Mouse (Mus musculus): ENCODE data around the gene Prkcb. TPM values are rescaled to one million over a fixed set of nuclear protein-coding genes. Genes with fewer than 3 reads are reported as not detected.
A peak's percentile ranks its signal among the peaks of the same experiment; 100 is the strongest.

Gene Prkcb
- polyA plus RNA-seq, 1 experiment from 2014 or later: 2.1 TPM

DNA sequence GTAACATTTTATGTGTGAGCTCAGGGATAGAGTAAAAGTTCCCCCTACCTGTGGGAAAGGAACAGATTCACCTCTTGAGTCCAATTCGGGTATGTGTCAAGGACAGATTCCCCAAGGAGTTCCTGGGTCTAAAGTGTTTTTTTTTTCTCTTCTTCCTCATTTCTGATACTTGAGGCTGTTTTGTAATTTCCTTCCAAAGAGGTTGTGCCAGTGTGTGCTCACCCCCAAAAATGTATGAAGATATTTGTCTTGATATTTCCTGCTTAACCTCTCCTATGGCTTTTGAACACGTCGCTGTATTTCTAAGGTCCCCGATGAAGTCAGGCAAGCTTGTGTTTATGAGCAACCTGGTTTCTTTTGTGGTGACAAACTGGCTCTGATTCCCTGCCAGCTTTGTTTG, 30.0 kb upstream of the Prkcb start:
- Histone ChIP-seq H3K27ac (no peak overlapping the region), H3K27me3 (ENCODE audit: insufficient read depth, low read length) (no peaks in the 10 kb centered on the region), H3K9me3 (replicated peaks; ENCODE audit: low read length) (no peaks in the 10 kb centered on the region), H3K4me1 (replicated peaks; ENCODE audit: insufficient read depth, low read length) (no peaks in the 10 kb centered on the region), H3K4me3 (replicated peaks; ENCODE audit: low read depth, low read length) (no peak overlapping the region), H3K9ac (ENCODE audit: low read depth, low read length) (no peak overlapping the region), H3K36me3 (ENCODE audit: insufficient read depth, low read length) (no peaks in the 10 kb centered on the region), H3K4me2 (ENCODE audit: low read length) (no peak overlapping the region)
- ATAC-seq (replicated peaks; ENCODE audit: low FRiP score, low read depth) (no peak), DNase-seq (ENCODE audit: low spot score) (no peak)
- TF ChIP-seq CTCF (IDR thresholded peaks at IDR 0.05; ENCODE audit: low read depth): no peak
- WGBS: 84% methylated on average over 4 of the region's 4 CpGs

DNA sequence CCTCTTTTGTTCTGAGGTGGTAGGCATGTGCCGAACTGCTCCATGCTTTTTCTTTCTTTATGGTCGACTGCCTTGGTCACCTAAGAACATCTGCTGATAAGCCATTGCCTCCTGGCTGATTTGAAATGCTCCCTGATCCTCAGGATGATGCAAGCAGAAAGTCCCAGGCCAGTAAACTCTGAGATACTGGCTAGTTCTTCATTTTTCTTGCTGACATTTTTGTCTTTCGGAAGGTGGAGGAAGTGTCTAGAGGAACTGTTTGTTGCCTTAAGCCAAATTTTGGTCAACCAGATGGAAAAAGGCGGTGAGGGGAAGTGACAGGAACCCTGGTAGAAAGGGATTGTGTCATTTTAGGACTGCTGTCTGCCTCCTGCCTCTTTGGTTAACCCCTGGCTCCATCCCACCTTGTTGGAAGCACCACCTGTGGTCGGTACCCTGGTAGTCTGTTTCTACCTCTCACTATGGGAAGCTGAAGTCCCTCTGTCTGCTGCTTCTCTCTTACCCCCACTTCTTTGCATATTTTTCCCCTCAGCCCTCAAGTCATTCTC, 28.4 kb upstream of the Prkcb start:
- DNase-seq (ENCODE audit: low spot score): no peak
- Histone ChIP-seq H3K9me3 (replicated peaks; ENCODE audit: low read length) (no peaks in the 10 kb centered on the region), H3K4me2 (ENCODE audit: low read length) (no peak overlapping the region), H3K9ac (ENCODE audit: low read depth, low read length) (no peak overlapping the region), H3K4me1 (replicated peaks; ENCODE audit: insufficient read depth, low read length) (no peaks in the 10 kb centered on the region), H3K27me3 (ENCODE audit: insufficient read depth, low read length) (no peaks in the 10 kb centered on the region), H3K4me3 (replicated peaks; ENCODE audit: low read depth, low read length) (no peak overlapping the region), H3K27ac (no peak overlapping the region), H3K36me3 (ENCODE audit: insufficient read depth, low read length) (no peaks in the 10 kb centered on the region)
- WGBS: 83% methylated on average over 5 of the region's 5 CpGs
- TF ChIP-seq CTCF (IDR thresholded peaks at IDR 0.05; ENCODE audit: low read depth): no peak
- ATAC-seq (replicated peaks; ENCODE audit: low FRiP score, low read depth): no peak

DNA sequence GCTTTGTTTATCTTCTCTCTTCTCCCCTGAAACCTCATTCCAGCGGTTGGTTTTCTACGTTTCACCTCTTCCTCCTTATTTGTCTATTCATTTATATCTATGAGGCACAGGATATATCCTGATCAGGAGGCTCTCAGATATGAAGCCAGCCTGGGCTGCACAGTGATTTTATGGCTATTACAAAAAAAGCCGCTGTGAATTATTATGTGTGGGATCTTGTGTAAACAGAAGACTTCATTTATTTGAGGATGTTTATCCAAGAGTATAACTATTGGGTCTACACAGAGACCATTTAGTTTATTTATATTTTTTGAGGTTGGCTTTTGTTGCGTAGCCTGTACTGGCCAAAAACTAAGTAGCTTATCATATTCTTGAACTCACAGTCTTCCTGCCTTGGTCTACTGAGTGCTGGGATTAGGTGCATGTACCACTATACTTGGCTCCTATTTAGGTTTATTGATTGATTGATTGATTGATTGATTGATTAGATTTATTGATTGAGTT, 19.5 kb upstream of the Prkcb start:
- H3K9me3 ChIP-seq (replicated peaks; ENCODE audit: low read length): no peaks in the 10 kb centered on the region
- DNase-seq (ENCODE audit: low spot score) (no peak), ATAC-seq (replicated peaks; ENCODE audit: low FRiP score, low read depth) (no peak)
- no peak overlapping the region for H3K9ac ChIP-seq (ENCODE audit: low read depth, low read length)
- no peak overlapping the region for H3K4me3 ChIP-seq (replicated peaks; ENCODE audit: low read depth, low read length)
- H3K36me3 ChIP-seq (ENCODE audit: insufficient read depth, low read length): no peaks in the 10 kb centered on the region
- H3K4me2 ChIP-seq (ENCODE audit: low read length): no peak overlapping the region
- H3K4me1 ChIP-seq (replicated peaks; ENCODE audit: insufficient read depth, low read length): no peaks in the 10 kb centered on the region
- 59% methylated on average over 4 of the region's 4 CpGs for WGBS
- H3K27ac ChIP-seq: no peak overlapping the region
- no peaks in the 10 kb centered on the region for H3K27me3 ChIP-seq (ENCODE audit: insufficient read depth, low read length)
- no peak for TF ChIP-seq CTCF (IDR thresholded peaks at IDR 0.05; ENCODE audit: low read depth)

DNA sequence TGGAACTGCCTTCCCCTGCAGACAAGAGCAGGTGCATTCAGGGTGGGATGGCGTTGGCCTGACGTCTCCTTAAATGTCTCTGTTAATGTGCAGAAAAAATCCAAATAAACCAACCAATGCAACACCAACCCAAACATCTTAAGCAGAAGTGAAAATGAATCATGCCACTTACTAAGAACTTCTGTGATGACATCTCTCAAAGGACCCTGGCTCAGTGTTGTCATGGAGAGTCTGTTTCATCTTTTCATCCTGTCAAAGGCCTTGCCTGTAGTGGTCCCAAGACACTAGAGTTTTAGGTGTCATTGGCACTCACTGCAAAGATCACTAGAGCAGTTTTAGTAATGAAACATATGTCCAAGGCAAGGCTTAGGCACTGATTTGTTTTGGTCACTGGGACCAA, 16.2 kb upstream of the Prkcb start:
- no peak for TF ChIP-seq CTCF (IDR thresholded peaks at IDR 0.05; ENCODE audit: low read depth)

DNA sequence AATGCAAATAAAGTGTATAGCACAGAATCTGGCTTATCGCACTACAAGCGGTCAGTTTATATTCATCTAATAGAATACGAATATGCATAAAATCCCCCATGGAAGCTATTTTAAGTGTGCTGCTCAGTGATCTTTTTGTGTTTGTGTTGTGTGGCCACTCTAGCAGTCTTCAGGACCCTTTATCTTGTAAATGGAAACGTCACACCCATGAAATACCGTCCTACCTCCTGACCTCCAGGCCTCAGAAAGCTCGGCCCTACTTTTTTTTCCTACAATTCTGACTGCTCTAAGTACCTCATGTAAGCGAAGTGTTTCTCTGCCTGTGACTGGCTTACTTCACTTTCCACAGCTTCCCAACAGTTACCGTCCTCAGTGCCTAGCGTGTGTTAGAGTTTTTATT, 9.0 kb upstream of the Prkcb start:
- Histone ChIP-seq H3K27ac (no peak overlapping the region), H3K4me3 (replicated peaks; ENCODE audit: low read depth, low read length) (no peak overlapping the region), H3K4me1 (replicated peaks; ENCODE audit: insufficient read depth, low read length) (no peaks in the 10 kb centered on the region), H3K36me3 (ENCODE audit: insufficient read depth, low read length) (no peaks in the 10 kb centered on the region), H3K27me3 (ENCODE audit: insufficient read depth, low read length) (no peaks in the 10 kb centered on the region), H3K4me2 (ENCODE audit: low read length) (no peak overlapping the region), H3K9ac (ENCODE audit: low read depth, low read length) (no peak overlapping the region), H3K9me3 (replicated peaks; ENCODE audit: low read length) (no peaks in the 10 kb centered on the region)
- no peak for TF ChIP-seq CTCF (IDR thresholded peaks at IDR 0.05; ENCODE audit: low read depth)
- WGBS: 80% methylated on average over 9 of the region's 9 CpGs
- DNase-seq (ENCODE audit: low spot score): no peak
- ATAC-seq (replicated peaks; ENCODE audit: low FRiP score, low read depth): no peak

More for the DNA sequence above, 16.2 kb upstream of the Prkcb start:
- Histone ChIP-seq H3K9me3 (replicated peaks; ENCODE audit: low read length) (no peaks in the 10 kb centered on the region), H3K4me3 (replicated peaks; ENCODE audit: low read depth, low read length) (no peak overlapping the region), H3K4me2 (ENCODE audit: low read length) (no peak overlapping the region), H3K9ac (ENCODE audit: low read depth, low read length) (no peak overlapping the region), H3K27ac (no peak overlapping the region), H3K4me1 (replicated peaks; ENCODE audit: insufficient read depth, low read length) (no peaks in the 10 kb centered on the region), H3K27me3 (ENCODE audit: insufficient read depth, low read length) (no peaks in the 10 kb centered on the region), H3K36me3 (ENCODE audit: insufficient read depth, low read length) (no peaks in the 10 kb centered on the region)
- DNase-seq (ENCODE audit: low spot score) (no peak), ATAC-seq (replicated peaks; ENCODE audit: low FRiP score, low read depth) (no peak)
- WGBS: 89% methylated on average over 2 of the region's 2 CpGs

DNA sequence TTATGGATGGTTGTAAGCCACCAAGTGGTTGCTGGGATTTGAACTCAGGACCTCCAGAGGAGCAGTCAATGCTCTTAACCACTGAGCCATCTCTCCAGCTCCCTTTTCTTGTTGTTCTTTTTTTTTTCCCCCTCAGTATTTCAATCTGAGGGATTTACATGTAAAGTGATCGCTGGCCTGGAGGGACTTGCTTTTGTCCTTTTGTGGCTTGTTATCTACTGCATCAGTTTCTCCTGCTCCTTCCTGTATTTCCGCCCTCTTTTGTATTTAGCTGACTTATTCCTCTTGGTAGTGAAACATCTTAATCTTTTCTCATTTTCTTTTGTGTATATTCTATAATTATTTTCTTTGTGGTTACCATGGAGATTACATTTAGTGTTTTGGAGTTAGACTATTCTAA, 8.2 kb upstream of the Prkcb start:
- ATAC-seq (replicated peaks; ENCODE audit: low FRiP score, low read depth): no peak
- WGBS: 70% methylated on average over 2 of the region's 2 CpGs

DNA sequence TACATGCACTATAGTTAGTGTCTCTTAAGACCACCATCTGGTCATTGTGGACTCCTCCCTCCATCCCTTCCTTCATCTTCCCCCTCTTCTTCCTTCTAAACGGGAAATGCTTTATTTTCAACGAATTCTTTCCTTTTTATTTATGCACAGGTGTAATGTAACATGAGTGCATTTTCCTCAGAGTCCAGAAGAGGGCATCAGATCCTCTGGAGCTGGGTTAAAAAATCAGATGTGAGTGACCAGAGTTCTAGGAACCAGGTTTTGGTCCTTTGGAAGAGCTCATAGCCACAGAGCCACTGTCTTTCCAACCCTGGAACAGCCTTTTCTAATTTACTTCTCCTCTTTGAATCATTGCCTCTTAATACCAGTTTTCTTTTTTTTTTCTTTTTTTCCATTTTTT, 6.0 kb upstream of the Prkcb start:
- Histone ChIP-seq H3K4me3 (replicated peaks; ENCODE audit: low read depth, low read length) (no peak overlapping the region), H3K27ac (no peak overlapping the region), H3K9me3 (replicated peaks; ENCODE audit: low read length) (no peaks in the 10 kb centered on the region), H3K4me1 (replicated peaks; ENCODE audit: insufficient read depth, low read length) (no peaks in the 10 kb centered on the region), H3K9ac (ENCODE audit: low read depth, low read length) (no peak overlapping the region), H3K36me3 (ENCODE audit: insufficient read depth, low read length) (no peaks in the 10 kb centered on the region), H3K4me2 (ENCODE audit: low read length) (no peak overlapping the region), H3K27me3 (ENCODE audit: insufficient read depth, low read length) (0 out of 2 replicates have a peak, but pooled peaks cover 4% of the 10 kb centered on the region)
- ATAC-seq (replicated peaks; ENCODE audit: low FRiP score, low read depth): no peak
- 78% methylated on average over 2 of the region's 2 CpGs for WGBS
- no peak for DNase-seq (ENCODE audit: low spot score)
- TF ChIP-seq CTCF (IDR thresholded peaks at IDR 0.05; ENCODE audit: low read depth): 0 out of 2 replicates have a peak, but pooled peaks have one; percentile 20

More for the DNA sequence above, 8.2 kb upstream of the Prkcb start:
- no peaks in the 10 kb centered on the region for H3K9me3 ChIP-seq (replicated peaks; ENCODE audit: low read length)
- H3K36me3 ChIP-seq (ENCODE audit: insufficient read depth, low read length): no peaks in the 10 kb centered on the region
- no peak overlapping the region for H3K9ac ChIP-seq (ENCODE audit: low read depth, low read length)
- H3K27ac ChIP-seq: no peak overlapping the region
- no peak overlapping the region for H3K4me3 ChIP-seq (replicated peaks; ENCODE audit: low read depth, low read length)
- DNase-seq (ENCODE audit: low spot score): no peak
- H3K27me3 ChIP-seq (ENCODE audit: insufficient read depth, low read length): no peaks in the 10 kb centered on the region
- no peak overlapping the region for H3K4me2 ChIP-seq (ENCODE audit: low read length)
- TF ChIP-seq CTCF (IDR thresholded peaks at IDR 0.05; ENCODE audit: low read depth): no peak
- no peaks in the 10 kb centered on the region for H3K4me1 ChIP-seq (replicated peaks; ENCODE audit: insufficient read depth, low read length)
